Mouse (Mus musculus): ENCODE data around the gene Atpaf2.

The Atpaf2 gene

DNA sequence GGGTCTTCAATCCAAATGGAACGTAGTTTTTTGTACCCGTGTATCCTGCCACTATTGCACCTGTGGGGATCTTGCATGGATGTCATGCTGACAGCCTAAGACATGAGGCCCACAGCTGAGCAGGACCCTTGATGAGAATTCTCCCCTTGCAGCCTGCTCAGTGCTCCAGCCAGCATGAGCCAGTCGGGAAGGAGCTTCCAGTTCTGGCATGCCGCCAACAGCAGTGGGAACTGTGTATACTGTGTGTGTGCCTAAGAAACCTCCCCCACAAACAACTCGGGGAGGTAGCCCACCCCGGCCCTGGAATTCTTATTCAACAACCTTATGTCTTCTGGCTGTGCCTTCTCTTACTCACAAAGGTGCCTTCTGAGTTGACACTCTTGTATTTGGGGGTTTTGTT lies 21.7 kb downstream of the Atpaf2 start:
- no peak for DNase-seq (ENCODE audit: low spot score)

GRCm38 (mm10) chr11:60391346-60391745 lies 26.9 kb downstream of the Atpaf2 start:
- no peak for DNase-seq (ENCODE audit: low spot score)

DNA sequence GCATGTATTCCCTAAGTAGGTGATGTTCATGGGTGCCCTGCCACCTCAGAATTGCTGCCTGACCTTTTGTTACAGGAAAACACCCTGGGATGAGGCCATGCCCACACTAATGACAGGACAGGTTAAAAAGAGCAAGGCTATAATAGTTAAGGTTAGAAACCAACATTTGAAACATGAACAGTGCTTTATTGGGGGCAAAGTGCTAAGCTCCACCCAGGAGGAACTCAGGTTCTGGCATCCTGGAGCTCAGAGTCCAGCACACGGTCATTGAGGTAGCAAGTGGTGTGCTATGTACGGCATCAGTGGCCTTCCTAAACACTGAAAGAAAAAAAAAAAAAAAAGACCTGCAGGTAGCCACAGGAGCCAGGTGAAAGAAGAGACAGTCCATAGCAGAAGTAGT lies 30.3 kb downstream of the Atpaf2 start:
- DNase-seq (ENCODE audit: low spot score): no peak

GRCm38 (mm10) chr11:60385946-60386345 lies 32.3 kb downstream of the Atpaf2 start:
- DNase-seq (ENCODE audit: low spot score): no peak

DNA sequence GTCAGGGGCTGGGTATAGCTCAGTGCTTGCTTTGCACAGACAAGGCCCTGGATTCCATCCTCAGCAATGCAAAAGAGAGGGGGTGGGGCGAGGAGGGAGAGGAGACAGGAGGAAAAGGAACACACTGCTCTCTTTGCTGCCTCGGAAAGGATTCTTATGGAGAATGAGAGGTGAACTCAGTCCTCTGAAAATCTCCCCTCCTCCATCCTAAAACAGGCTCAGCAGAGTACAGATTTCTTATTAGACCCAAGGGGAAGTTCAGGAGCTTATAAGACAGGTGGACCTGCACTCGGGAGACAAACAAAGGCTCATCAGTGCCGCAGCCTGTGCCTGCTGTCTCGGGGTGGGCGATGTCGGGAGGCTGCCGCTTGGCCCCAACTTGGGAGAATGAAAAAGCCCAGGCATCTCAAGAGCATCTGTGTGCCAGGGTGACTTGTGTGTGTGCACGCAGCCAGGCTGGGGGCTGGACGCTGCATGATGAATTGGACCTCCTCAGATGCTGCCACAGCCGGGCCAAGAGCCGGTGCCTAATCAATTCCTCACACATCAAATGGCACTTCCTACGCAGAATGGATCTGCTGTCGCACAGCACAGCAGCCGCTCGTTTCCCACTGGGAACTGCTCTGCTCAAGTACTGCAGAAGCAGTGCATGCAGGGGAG lies 33.4 kb downstream of the Atpaf2 start:
- no peak for DNase-seq (ENCODE audit: low spot score)

- no peak for DNase-seq (ENCODE audit: low spot score)
These were observed 34.7 kb downstream of the Atpaf2 start for GRCm38 (mm10) chr11:60383518-60383917.

- DNase-seq (ENCODE audit: low spot score): no peak
These were observed 43.8 kb downstream of the Atpaf2 start for GRCm38 (mm10) chr11:60374481-60374880.

GRCm38 (mm10) chr11:60370431-60370830 lies 47.8 kb downstream of the Atpaf2 start:
- DNase-seq (ENCODE audit: low spot score): no peak

DNA sequence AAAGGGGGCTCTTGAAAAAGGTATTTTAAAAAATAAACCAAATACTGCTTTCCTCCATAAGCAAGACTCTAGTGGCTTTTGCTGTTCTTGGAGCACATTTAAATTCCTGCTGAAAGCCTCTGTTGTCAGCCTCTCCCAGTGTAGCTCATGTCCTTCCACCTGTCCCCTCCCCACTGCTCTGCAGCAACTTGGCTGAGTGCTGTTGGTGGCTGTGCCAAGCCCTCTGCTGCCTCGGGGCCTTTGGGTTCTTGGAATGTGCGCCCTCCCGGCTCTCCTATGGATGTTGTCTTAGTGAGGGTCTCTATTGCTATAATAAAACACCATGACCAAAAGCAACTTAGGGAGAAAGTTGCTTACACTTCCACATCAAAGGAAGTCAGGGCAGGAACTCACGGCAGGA lies 48.8 kb downstream of the Atpaf2 start:
- no peak for DNase-seq (ENCODE audit: low spot score)

GRCm38 (mm10) chr11:60368909-60369308 lies 49.3 kb downstream of the Atpaf2 start:
- no peak for DNase-seq (ENCODE audit: low spot score)

- DNase-seq (ENCODE audit: low spot score): no peak
These were observed 51.0 kb downstream of the Atpaf2 start for GRCm38 (mm10) chr11:60367256-60367655.

DNA sequence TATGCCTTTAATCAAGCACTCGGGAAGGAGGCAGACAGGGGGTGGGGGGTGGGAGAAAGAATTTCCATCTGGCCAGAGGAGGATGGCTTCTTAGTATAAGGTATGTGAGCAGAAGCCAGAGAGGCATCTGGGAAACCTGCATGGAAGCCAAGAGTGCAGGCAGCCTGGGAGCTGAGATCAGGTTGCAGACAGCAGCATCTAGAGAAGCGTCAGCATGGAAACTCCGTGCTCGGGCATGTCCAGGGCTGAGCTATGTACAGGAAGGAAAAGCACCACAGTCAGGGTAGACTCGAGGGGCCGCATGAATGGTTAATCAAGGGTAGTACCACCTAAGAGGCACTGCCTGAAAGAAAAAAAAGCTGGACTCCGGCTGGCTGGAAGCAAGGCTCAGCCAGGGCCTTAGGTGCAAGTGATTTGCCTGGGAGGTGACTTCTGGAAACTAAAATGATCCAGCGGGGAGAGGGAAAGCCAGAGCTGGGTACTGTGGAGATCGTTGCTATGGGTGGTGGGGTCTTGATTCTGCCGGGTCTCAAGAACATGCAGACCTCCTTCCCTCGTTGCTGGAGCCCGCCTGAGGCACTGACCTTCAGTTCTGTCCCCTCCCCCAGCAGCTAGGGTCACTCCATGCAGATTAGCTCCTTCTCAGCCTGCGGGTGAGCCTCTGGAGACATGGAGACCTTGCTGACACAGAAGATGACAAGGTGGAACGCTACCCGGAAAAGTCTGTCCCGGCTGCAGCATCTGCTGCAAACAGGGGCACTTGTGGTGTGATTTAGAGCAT lies 51.8 kb downstream of the Atpaf2 start:
- DNase-seq (ENCODE audit: low spot score): no peak

GRCm38 (mm10) chr11:60360631-60361201 lies 57.5 kb downstream of the Atpaf2 start:
- DNase-seq (ENCODE audit: low spot score): no peak

- no peak for DNase-seq (ENCODE audit: low spot score)
These were observed 58.3 kb downstream of the Atpaf2 start for GRCm38 (mm10) chr11:60359936-60360335.

DNA sequence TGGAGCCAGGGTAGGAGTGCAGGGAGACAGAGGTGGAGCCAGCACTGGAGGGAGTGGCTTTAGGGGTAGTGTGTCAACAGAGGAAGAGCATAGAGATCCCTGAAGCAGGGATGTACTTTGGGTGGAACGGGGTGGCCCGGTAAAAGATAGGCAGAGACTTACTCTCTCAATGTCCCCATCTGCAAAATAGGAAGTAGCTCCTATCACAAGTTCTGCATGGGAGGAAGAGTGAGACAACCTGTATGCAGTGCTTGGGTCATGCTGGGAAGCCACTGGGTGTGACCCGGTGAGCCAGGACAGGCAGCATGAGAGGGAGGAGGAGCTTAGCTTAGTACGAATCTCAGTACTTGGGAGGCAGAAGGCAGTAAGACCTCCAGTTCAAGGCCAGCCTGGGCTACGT lies 59.1 kb downstream of the Atpaf2 start:
- no peak for DNase-seq (ENCODE audit: low spot score)

DNA sequence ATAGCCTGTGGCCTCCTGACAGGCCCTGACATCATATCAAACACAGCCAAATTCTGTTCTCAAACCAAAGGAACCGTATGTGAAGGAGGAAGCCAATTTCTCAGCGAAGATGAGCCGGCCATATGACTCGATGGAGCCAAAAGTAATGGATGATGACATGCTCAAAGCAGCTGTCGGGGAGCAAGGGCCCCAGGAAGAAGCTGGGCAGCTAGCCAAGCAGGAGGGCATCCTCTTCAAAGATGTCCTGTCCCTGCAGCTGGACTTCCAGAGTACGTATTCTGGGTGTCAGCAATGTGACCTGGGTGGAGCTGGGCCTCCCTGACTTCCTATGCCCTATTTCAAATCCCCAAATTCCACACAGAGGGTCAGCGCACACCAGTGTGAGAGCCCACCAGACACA lies 59.7 kb downstream of the Atpaf2 start:
- DNase-seq (ENCODE audit: low spot score): no peak

GRCm38 (mm10) chr11:60357116-60357515 lies 61.1 kb downstream of the Atpaf2 start:
- no peak for DNase-seq (ENCODE audit: low spot score)

DNA sequence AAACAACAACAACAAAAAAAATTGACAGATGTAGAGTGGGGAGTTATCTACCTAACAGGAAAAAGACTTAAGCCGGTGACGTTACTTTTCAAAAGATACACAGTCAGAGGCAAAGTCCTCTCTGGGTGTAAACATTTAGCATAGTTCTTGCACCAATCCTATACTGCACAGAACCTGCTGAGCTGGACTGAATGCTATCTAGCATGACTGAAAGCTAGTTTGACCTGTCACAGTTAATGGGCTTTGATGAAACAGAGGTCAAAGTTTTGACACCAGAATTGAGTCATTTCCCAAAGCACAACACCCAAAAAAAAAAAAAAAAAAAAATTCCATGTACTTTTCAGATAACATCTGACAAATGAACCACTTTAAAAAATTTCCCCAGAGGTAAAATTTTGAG lies 62.3 kb downstream of the Atpaf2 start:
- no peak for DNase-seq (ENCODE audit: low spot score)

DNA sequence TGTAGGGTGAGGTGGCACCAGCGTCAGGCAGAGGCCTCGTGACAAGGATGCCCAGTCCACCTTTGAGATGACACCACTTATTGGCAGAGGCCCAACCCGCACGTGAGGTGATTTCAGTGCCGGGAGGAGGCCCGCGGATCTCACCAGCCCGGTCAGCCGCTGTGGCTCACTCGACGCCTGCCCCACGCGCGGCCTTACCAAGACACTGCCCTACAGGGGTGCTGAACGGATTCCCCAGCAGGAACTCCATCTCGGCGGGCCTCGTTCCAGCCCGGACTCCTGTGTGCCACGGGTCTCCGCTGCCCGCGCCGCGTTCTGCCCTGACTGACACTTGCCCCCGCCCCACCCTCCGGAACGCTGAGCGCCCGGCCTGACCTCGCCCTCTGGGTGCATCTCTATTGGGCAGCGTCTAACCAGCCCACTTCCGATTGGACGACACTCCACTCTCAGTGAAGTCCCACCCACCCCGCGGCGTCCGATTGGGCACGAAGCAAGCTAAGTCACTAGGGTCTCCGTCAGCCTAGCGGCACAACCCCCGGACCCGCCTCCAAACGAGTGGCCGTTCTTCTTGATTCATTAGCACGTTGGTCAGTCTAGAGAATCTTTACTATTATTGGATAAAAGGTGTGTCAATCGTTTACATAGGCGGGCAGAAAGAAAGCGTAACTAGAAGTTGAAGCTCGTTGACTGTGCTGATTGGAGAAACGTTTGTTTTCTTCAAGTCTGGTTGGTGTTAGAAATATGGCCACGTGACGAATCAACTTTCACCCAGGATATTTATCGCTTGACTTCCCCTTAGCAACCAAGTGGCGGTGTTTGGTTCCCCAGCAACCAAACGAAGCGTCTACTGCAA lies 65.5 kb downstream of the Atpaf2 start, which contains the start of the genes Tom1l2 and Drc3:
Gene Tom1l2 (minus strand): TSS at position 347 of the 853 bp plus-strand sequence.
Gene Drc3 (plus strand): TSS at position 771 of the 853 bp plus-strand sequence.
- DNase-seq (ENCODE audit: low spot score): peak; percentile 95

DNA sequence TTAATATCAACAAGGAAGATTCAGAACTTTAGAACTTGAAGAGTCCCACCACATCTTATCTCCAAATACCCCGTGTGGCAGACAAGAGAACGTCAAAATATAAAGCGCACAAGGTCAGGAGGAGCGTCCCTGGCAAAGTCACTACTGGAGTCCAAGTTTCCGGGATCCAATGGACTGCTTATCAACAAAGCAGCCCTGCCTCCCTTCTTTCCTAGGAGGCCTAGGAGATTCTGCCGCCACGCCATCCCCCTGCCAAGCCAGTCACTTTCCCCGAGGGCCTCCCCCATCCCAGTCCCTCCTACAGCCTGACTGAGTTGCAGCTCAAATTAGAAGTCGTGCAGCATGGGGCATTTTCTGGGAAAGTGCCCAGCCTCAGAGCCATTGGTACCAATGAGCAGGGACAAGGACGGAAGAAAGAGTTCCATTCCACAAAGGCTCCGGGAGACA lies 66.3 kb downstream of the Atpaf2 start:
- DNase-seq (ENCODE audit: low spot score): peak; percentile 13

- no peak for DNase-seq (ENCODE audit: low spot score)
These were observed 66.9 kb downstream of the Atpaf2 start for GRCm38 (mm10) chr11:60351388-60351787.
